Comparison of ENCODE assay signal across 11 mouse cellular contexts in the genomic region with DNA sequence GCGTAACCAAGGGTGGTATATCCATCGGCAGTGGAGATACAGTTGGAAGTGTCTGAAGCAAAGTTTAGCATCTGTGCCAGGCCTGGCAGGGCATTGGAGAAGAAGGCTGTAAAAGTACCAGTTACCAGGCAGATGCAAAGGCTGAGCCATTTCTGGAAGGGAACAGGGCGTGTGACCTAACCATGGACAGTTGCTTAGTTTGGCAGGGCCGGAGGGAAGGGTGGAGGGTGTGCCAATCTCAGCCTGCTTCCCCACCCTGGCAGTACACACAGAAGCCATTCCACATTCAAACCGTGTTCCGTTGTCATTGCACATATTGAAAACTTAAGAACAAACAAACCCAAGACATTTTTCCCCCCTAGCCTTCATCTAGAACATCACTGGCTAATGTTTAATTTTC.
DNase-seq lines count a peak whose midpoint lies in the region; ATAC-seq and TF ChIP-seq lines count a peak whose summit lies in the region.
"Had no signal": no experiment of that assay in that cellular context is flagged by ENCODE, and none has a peak within 500 bp of the region (broad histone marks: within the 10 kb centered on the region; RNA-seq: fewer than 3 reads in every experiment).

No protein-coding gene starts in this region.

- no peak overlapping the region for H3K4me3 ChIP-seq in layer of hippocampus, adult 2 months
- H3K4me3 ChIP-seq in intestine, embryonic 14.5 days (ENCODE audit: low read depth, low read length): no peak overlapping the region

- ATAC-seq in intestine, embryonic 14.5 days (replicated peaks; ENCODE audit: low FRiP score, low TSS enrichment, low read depth): no peak
- ATAC-seq: midbrain, embryonic 16.5 days had no signal

- peaks cover 18% of the 10 kb centered on the region for H3K4me1 ChIP-seq in intestine, embryonic 14.5 days (replicated peaks; ENCODE audit: control insufficient read depth, insufficient read depth, low read length)

- WGBS in intestine, embryonic 14.5 days: 72% methylated on average over 6 of the region's 6 CpGs

- no peak overlapping the region for H3K4me2 ChIP-seq in intestine, embryonic 14.5 days (ENCODE audit: low read length)

- peak overlapping the region; percentile 80 for H3K27ac ChIP-seq in layer of hippocampus, adult 2 months
- peak overlapping the region; percentile 27; the same call in 1 of the 2 replicates for H3K27ac ChIP-seq in intestine, embryonic 14.5 days (ENCODE audit: low read depth)
- H3K27ac ChIP-seq: liver, embryonic 14.5 days had no signal

- H3K27me3 ChIP-seq in intestine, embryonic 14.5 days (replicated peaks; ENCODE audit: control insufficient read depth, insufficient read depth, low read length): no peaks in the 10 kb centered on the region

- H3K36me3 ChIP-seq in intestine, embryonic 14.5 days (ENCODE audit: control insufficient read depth, insufficient read depth, low read length): no peaks in the 10 kb centered on the region

- no peak for TF ChIP-seq CTCF in layer of hippocampus, adult 2 months (conservative IDR thresholded peaks at IDR 0.05)

- H3K9ac ChIP-seq in intestine, embryonic 14.5 days (ENCODE audit: low read length): no peak overlapping the region
- H3K9ac ChIP-seq: liver, embryonic 14.5 days had no signal

- H3K9me3 ChIP-seq in intestine, embryonic 14.5 days (ENCODE audit: control insufficient read depth, low read length): no peaks in the 10 kb centered on the region

- DNase-seq in cerebellum, adult 18-20 months: peak; percentile 36 to 44
- no peak for DNase-seq in cerebellum, postnatal 4 days (ENCODE audit: low spot score in 2 of 2)
- DNase-seq in layer of hippocampus, adult 2 months (ENCODE audit: low spot score in 2 of 2): no peak
- DNase-seq in layer of hippocampus, adult 11-12 months (ENCODE audit: low spot score): no peak
- no peak for DNase-seq in intestine, embryonic 14.5 days (ENCODE audit: low spot score)
- DNase-seq in skeletal muscle tissue, adult 2 months (ENCODE audit: low read depth, low spot score): peak; percentile 81
- DNase-seq in MN1 (ENCODE audit: low spot score): no peak
- no peak for DNase-seq in layer of hippocampus, postnatal 36 days
- DNase-seq: adrenal gland, postnatal 14 days had no signal

Comparison
In these comparisons a context has a peak if more than half of its experiments do, and no peak if none do; other contexts are left out.
1. DNase-seq: peak in cerebellum, adult 18-20 months (2 of 2) and skeletal muscle tissue, adult 2 months (single experiment); none in cerebellum, postnatal 4 days (0 of 2), layer of hippocampus, adult 2 months (0 of 2), layer of hippocampus, adult 11-12 months (single experiment), intestine, embryonic 14.5 days (single experiment), MN1 (single experiment) and layer of hippocampus, postnatal 36 days (0 of 2).